Mouse (Mus musculus): Measurements from ENCODE around the gene Acat1. TPM values are rescaled to one million over a fixed set of nuclear protein-coding genes. Genes with fewer than 3 reads are reported as not detected.

Acat1 gene
- polyA plus RNA-seq, 1 experiment from 2014 or later, result 103 TPM

DNA sequence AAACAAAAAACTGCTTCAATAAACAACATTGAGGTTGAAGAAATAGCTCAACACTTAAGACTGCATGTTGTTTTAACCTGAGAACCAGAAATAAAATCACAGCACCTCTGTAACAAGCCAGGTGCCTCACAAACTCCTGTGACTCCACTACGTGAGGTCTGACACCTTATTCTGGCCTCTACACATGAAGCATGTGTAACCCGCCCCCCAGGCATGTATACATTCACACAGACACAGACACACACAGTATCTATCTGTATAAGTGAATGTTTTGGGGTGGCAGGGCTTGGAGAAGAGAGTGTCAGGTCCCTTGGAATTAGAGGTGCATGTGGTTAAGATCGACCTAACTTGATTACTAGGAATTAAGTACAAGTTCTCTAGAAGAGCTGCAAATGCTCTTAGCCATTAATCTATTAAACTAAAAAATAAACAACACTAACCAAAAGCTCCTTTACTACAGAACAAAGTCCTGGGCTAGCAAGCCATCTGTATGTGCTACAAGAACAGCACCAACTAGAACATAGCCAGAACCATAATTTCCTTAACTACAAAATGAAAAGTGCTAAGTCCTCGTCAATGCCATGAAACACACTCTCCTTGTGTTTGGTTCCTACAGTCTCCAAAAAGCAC is 13.1 kb downstream of the Acat1 start:
- no peaks in the 10 kb centered on the region for H3K4me1 ChIP-seq (replicated peaks)
- 88% methylated on average over 4 of the region's 4 CpGs for WGBS
- ATAC-seq, result no peak

GRCm38 (mm10) chr9:53594764-53595163 is 15.4 kb downstream of the Acat1 start:
- H3K4me2 ChIP-seq (replicated peaks), result no peak overlapping the region
- peaks cover 44% of the 10 kb centered on the region for H3K36me3 ChIP-seq
- H3K4me3 ChIP-seq (replicated peaks), result no peak overlapping the region
- no peak overlapping the region for H3K27ac ChIP-seq
- 7% methylated on average over 3 of the region's 3 CpGs for WGBS
- H3K9ac ChIP-seq (replicated peaks), result no peak overlapping the region
- no peak for ATAC-seq
- no peaks in the 10 kb centered on the region for H3K27me3 ChIP-seq
- H3K4me1 ChIP-seq (replicated peaks), result no peaks in the 10 kb centered on the region
- no peaks in the 10 kb centered on the region for H3K9me3 ChIP-seq

More for the DNA sequence above, 13.1 kb downstream of the Acat1 start:
- H3K36me3 ChIP-seq, result peaks cover 25% of the 10 kb centered on the region
- no peak overlapping the region for H3K4me3 ChIP-seq (replicated peaks)
- no peak overlapping the region for H3K9ac ChIP-seq (replicated peaks)
- H3K9me3 ChIP-seq, result no peaks in the 10 kb centered on the region
- H3K27me3 ChIP-seq, result no peaks in the 10 kb centered on the region
- no peak overlapping the region for H3K27ac ChIP-seq
- H3K4me2 ChIP-seq (replicated peaks), result no peak overlapping the region

DNA sequence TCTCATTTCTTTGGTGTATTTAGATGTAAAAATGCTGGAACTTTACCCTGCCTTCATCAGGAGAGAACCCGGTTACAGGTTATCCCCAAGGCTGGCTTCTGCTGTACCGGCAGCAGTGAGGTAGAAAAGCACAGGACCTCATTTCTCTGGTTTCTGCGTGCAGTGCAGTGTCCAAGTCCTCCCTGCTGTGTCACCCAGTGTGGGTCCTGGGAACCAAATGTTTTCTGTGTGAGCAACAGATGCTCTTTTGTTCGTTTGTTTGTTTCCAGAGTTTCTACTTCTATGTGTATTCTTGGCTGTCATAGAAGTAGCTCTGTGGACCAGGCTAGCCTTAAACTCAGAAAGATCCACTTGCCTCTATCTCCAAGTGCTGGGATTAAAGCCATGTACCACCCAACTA is 28.3 kb downstream of the Acat1 start:
- ATAC-seq, result no peak
- Histone ChIP-seq H3K9ac (replicated peaks) (no peak overlapping the region), H3K9me3 (no peaks in the 10 kb centered on the region), H3K27ac (no peak overlapping the region), H3K4me2 (replicated peaks) (no peak overlapping the region), H3K27me3 (no peaks in the 10 kb centered on the region), H3K36me3 (peaks cover 79% of the 10 kb centered on the region), H3K4me3 (replicated peaks) (no peak overlapping the region), H3K4me1 (replicated peaks) (no peaks in the 10 kb centered on the region)
- WGBS, result 93% methylated on average over 4 of the region's 4 CpGs

DNA sequence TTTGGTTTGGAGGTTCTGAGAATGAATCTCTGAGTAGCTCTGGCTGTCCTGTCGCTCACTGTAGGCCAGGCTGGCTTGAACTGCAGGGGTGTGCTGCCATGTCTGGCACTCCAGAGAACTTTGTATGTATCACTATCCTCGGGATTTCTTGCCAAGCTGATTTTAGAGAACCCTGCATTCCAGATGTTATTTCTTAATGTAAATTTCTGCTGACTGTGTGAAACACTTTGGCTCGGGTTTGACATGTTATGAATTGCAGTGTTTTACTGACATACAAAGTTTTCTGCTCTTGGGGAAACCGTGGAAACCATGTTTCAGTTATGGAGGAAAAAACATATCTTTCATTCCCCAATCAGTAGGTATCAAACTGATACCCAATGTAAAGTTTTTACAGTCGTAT is 34.5 kb downstream of the Acat1 start:
- Histone ChIP-seq H3K4me2 (replicated peaks) (no peak overlapping the region), H3K27me3 (no peaks in the 10 kb centered on the region), H3K9ac (replicated peaks) (no peak overlapping the region), H3K9me3 (no peaks in the 10 kb centered on the region), H3K4me1 (replicated peaks) (no peaks in the 10 kb centered on the region), H3K4me3 (replicated peaks) (no peak overlapping the region), H3K36me3 (peaks cover 52% of the 10 kb centered on the region), H3K27ac (no peak overlapping the region)
- no peak for ATAC-seq
- 96% methylated on average over 5 of the region's 5 CpGs for WGBS

DNA sequence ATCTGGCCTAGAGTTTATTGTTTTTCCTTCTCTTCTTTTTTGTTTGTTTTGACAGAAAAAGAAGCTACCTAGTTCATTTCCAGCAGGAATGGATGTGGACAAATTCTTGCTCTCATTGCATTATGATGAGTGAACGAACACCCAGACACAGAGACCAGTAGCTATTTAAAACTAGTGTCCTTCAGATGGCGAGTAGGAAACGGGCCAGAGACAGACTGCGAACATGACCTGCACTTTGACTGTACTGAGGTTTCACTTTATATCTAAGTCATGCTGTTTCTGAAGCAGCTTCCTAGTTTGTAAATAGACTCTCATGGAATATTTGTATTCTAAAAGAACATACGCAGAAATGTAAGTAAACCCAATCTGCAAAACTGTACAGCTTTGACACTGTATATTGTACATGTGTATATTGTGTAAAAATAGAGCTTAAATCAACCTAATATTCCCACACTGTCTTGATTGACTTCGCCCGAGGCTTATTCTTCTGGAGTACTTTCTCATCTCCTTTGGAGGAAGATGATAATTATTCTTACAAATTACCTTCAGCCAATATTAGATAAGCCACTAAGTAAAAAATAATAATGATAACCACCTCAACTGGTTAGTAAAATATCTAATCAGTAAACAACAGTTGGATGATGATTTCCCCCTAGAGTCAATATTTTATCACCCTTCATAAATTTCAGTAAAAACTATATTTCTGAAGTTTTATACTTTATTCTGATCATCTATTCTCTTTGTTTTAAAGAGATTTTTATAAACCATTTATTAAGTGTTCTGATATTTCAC is 37.5 kb downstream of the Acat1 start:
- no peak overlapping the region for H3K27ac ChIP-seq
- no peaks in the 10 kb centered on the region for H3K4me1 ChIP-seq (replicated peaks)
- H3K36me3 ChIP-seq, result peaks cover 48% of the 10 kb centered on the region
- WGBS, result 96% methylated on average over 7 of the region's 7 CpGs
- no peak overlapping the region for H3K4me2 ChIP-seq (replicated peaks)
- no peak overlapping the region for H3K9ac ChIP-seq (replicated peaks)
- H3K9me3 ChIP-seq, result no peaks in the 10 kb centered on the region
- no peaks in the 10 kb centered on the region for H3K27me3 ChIP-seq
- H3K4me3 ChIP-seq (replicated peaks), result no peak overlapping the region
- ATAC-seq, result no peak

DNA sequence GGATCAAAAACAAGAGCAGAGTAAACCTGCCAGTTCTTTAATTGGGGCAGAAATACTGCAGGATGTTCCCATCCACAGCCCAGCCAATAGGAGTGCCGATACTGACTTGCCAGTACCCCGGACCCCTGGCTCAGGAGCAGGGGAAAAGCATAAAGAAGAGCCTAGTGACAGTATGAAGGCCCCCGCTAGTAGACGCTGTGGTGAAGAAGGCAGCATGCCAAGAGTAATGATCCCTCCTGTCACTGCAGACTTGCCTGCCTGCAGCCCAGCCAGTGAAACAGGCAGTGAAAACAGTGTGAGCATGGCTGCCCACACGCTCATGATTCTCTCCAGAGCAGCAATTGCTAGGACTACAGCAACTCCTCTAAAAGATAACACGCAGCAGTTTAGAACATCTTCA is 39.5 kb downstream of the Acat1 start:
- no peaks in the 10 kb centered on the region for H3K9me3 ChIP-seq
- WGBS, result 91% methylated on average over 6 of the region's 6 CpGs
- H3K27ac ChIP-seq, result no peak overlapping the region
- H3K36me3 ChIP-seq, result peaks cover 60% of the 10 kb centered on the region
- H3K4me2 ChIP-seq (replicated peaks), result no peak overlapping the region
- no peak overlapping the region for H3K9ac ChIP-seq (replicated peaks)
- no peaks in the 10 kb centered on the region for H3K4me1 ChIP-seq (replicated peaks)
- no peak for ATAC-seq
- no peaks in the 10 kb centered on the region for H3K27me3 ChIP-seq
- no peak overlapping the region for H3K4me3 ChIP-seq (replicated peaks)

DNA sequence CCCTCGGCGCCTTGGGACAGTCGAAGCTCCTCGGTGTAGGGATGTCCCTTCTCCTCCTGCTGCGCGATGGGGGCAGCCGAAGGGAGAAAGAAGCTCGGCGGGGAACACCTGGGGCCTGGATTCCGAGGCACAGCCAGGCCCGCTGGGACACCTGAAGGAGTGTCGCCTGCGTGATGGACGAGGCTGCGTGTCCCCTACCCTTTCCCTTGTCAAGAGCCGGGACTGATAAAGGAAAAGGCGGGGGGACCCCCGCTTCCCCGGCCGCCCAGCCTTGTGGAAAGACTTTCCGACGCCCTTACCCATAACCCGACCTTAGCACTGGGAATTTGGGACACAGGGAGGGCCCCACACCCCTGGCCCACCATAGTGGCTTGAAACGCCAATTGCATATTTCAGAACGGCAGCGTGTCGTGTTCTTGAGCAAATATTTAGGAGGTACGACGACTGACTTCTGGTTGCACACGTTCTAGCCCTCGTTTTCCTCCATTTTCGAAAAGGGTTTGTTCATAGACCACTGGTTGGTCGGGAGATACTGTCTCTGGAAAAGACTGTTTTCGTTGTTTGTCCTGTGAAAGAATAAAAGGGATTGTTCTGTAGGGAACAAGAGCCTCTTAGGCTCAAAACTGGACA is 72.7 kb downstream of the Acat1 start:
- H3K9me3 ChIP-seq, result no peaks in the 10 kb centered on the region
- no peak for ATAC-seq
- peaks cover 34% of the 10 kb centered on the region for H3K4me1 ChIP-seq (replicated peaks)
- peak overlapping the region; percentile 96 for H3K4me2 ChIP-seq (replicated peaks)
- H3K9ac ChIP-seq (replicated peaks), result peak overlapping the region; percentile 81
- H3K27me3 ChIP-seq, result no peaks in the 10 kb centered on the region
- peak overlapping the region; percentile 67 for H3K4me3 ChIP-seq (replicated peaks)
- H3K36me3 ChIP-seq, result no peaks in the 10 kb centered on the region; the same call in 1 of the 2 replicates
- H3K27ac ChIP-seq, result peak overlapping the region; percentile 91
- WGBS, result under 1% methylated on average over 33 of the region's 34 CpGs

DNA sequence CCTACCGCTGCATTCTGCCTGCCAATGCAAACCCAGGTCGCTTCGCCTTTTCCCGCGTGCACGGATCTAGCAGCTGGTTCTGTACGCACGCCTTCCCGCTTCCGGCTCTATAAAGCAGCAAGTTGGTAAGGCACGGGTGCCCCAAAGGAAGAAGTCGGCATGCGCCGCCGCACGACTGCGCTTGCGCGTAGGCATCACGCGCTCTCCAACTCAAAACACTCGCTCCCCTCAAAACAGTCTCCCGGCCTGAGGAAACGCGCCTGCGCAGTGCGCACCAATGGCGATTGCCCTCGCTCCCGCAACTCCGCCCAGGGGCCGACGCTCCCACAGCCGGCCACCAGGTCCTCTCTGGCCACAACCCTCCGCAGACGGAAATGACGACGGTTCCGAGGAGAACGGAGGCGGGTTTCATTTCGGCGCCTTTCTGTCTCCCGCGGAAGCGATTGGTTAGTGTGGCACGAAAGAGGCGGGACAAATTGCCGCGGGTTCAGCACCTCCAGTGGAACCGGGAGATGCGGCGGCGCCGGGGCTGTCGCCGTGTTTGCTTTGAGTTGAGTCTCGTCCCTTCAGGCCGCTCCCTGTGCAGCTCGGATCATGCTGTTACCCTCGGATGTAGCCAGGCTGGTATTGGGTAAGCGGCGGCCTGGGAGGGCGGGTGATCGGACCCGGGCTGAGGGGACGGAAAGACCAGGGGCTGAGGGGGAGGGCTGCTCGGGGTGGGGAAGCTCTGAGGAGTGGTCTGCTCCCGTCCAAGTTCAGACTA is 73.4 kb downstream of the Acat1 start, which contains the start of the genes Atm and Npat:
TSS of gene Atm (minus strand) at position 183 of the 763 bp plus-strand sequence.
TSS of gene Npat (plus strand) at position 490 of the 763 bp plus-strand sequence.
- Histone ChIP-seq H3K27ac (peak within 1 kb of the TSS; percentile 91), H3K9ac (replicated peaks) (peak within 1 kb of the TSS; percentile 81), H3K27me3 (no peaks in the 10 kb centered on the region), H3K4me1 (replicated peaks) (peaks cover 34% of the 10 kb centered on the region), H3K4me2 (replicated peaks) (peak within 1 kb of the TSS; percentile 96), H3K36me3 (no peaks in the 10 kb centered on the region; the same call in 1 of the 2 replicates), H3K4me3 (replicated peaks) (peak within 1 kb of the TSS; percentile 67), H3K9me3 (no peaks in the 10 kb centered on the region)
- peak; percentile 100 for ATAC-seq
- under 1% methylated on average over 69 of the region's 69 CpGs for WGBS

GRCm38 (mm10) chr9:53535416-53536320 is 74.5 kb downstream of the Acat1 start:
- H3K9ac ChIP-seq (replicated peaks), result peak overlapping the region; percentile 74
- no peaks in the 10 kb centered on the region for H3K27me3 ChIP-seq
- WGBS, result 21% methylated on average over 17 of the region's 17 CpGs
- no peaks in the 10 kb centered on the region for H3K9me3 ChIP-seq
- peaks cover 34% of the 10 kb centered on the region for H3K4me1 ChIP-seq (replicated peaks)
- H3K4me2 ChIP-seq (replicated peaks), result peak overlapping the region; percentile 92
- peaks cover 4% of the 10 kb centered on the region for H3K36me3 ChIP-seq
- peak overlapping the region; percentile 78 for H3K27ac ChIP-seq
- peak overlapping the region; percentile 67 for H3K4me3 ChIP-seq (replicated peaks)
- no peak for ATAC-seq
